Mouse (Mus musculus) hindbrain, embryonic 11.5 days (tissue): Measurements from ENCODE around the gene 1700011M02Rik. TPM values are rescaled to one million over a fixed set of nuclear protein-coding genes. Genes with fewer than 3 reads are reported as not detected.
"Not testable (repeated sequence)": the region's sequence is repeated elsewhere in the genome, so short reads cannot be mapped to it uniquely, and the experiment has no call there.

Experiments
- ATAC-seq: fragments of 200-750 bp; cut with Nextera tagmentation; 2 replicates; pipeline ENCODE4 v1.8.0; 2017; ENCODE audit warnings: mild to moderate bottlenecking, moderate TSS enrichment, moderate library complexity; ENCODE audit not compliant: low FRiP score
- DNase-seq: peaks from one replicate; pipeline ENCODE4 v3.0.0-alpha.2; 2015; ENCODE audit warnings: low spot score
- H3K27ac ChIP-seq: fragments of 300-500 bp; sonication (generic); 2 replicates; pipeline ENCODE4 v1.5.1; 2014; ENCODE audit warnings: mild to moderate bottlenecking, low read depth, low read length
- H3K27me3 ChIP-seq: fragments of 300-500 bp; sonication (generic); 2 replicates; pipeline ENCODE4 v1.6.1; 2014; ENCODE audit warnings: mild to moderate bottlenecking, low read length, moderate library complexity, mixed read lengths; ENCODE audit not compliant: control insufficient read depth, insufficient read depth
- H3K36me3 ChIP-seq: fragments of 300-500 bp; sonication (generic); 2 replicates; pipeline ENCODE4 v1.6.1; 2014; ENCODE audit warnings: mild to moderate bottlenecking, low read length, moderate library complexity, mixed read lengths; ENCODE audit not compliant: control insufficient read depth, insufficient read depth
- H3K4me1 ChIP-seq: fragments of 300-500 bp; sonication (generic); replicated peaks from 2 replicates; pipeline ENCODE4 v1.6.1; 2014; ENCODE audit warnings: low read length, mixed read lengths; ENCODE audit not compliant: control insufficient read depth, insufficient read depth
- H3K4me2 ChIP-seq: fragments of 300-500 bp; sonication (generic); replicated peaks from 2 replicates; pipeline ENCODE4 v1.6.1; 2014; ENCODE audit warnings: mild to moderate bottlenecking, low read depth, low read length
- H3K4me3 ChIP-seq: fragments of 300-500 bp; sonication (generic); 2 replicates; pipeline ENCODE4 v1.5.1; 2014; ENCODE audit warnings: low read depth, low read length
- H3K9ac ChIP-seq: fragments of 300-500 bp; sonication (generic); 2 replicates; pipeline ENCODE4 v1.6.1; 2014; ENCODE audit warnings: low read depth, low read length
- H3K9me3 ChIP-seq: fragments of 300-500 bp; sonication (generic); 2 replicates; pipeline ENCODE4 v1.6.1; 2016; ENCODE audit warnings: low read length; ENCODE audit not compliant: control insufficient read depth
- WGBS: fragments of 180-500 bp; shearing (Covaris S2); extraction: QIAGEN DNeasy Blood & Tissue Kit; methylation state at CpG from one replicate; pipeline ENCODE4 v1.1.7; 2014; 5-methylcytosine and 5-hydroxymethylcytosine counted together
- polyA plus RNA-seq: library from polyadenylated mRNA; unstranded; fragments of >200 nt; fragmentation: Nextera tagmentation; extraction: Ambion mirVana; gene quantifications from 2 replicates; pipeline ENCODE4 v1.2.1, GENCODE M21; 2014

Gene 1700011M02Rik
- polyA plus RNA-seq = not detected in 2 replicates

DNA sequence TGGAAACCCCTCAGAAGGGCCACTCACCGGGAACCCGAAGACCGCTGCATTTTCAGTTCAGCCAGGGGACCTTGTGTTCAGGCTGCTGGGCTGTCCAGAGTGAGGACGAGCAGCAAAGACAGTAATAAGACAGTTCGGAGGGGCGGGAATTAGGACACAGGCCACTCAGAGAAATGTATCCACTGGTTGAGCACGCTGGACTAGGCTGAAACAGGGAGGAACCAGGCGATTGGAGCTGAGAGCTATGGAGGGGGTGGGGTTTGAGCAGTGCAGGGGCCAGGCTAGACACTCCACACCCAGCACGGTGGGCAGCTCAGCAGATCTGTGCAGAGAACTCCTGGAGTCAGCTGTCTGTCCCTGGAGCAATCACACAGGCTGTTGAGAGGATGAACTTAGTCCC is at the start of gene 1700011M02Rik, which contains the start of gene Dmrtc1a:
TSS of gene 1700011M02Rik (plus strand) at position 319 of the 400 bp plus-strand sequence.
TSS of gene Dmrtc1a (minus strand) at position 101 of the 400 bp plus-strand sequence.
- H3K9me3 ChIP-seq, DNase-seq, H3K36me3 ChIP-seq, H3K4me1 ChIP-seq, H3K4me3 ChIP-seq, ATAC-seq, H3K27ac ChIP-seq, H3K9ac ChIP-seq, H3K4me2 ChIP-seq, H3K27me3 ChIP-seq: not testable (repeated sequence)
- 83% methylated on average over 4 of the region's 9 CpGs for WGBS

DNA sequence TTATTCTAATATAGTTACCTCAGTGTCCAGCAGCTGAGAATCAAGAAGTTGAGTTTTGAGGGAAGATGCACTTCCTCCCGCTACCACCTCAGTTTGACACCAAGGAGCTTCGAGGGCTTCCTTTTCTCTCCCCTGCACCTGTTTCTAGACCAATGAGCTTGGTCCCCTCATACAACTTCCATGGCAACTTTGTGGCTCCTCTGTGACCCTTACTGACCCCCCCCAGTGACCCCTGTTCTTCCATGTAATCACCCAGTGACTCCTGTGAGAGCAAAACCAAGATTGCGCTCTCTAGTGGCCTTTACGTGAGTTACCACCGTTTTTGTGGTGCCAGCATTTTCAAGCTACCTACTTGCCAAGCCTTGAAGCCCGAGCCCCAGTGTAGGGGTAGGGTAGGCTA is 40.8 kb upstream of the 1700011M02Rik start, which contains the start of gene 1700031F05Rik:
TSS of gene 1700031F05Rik (minus strand) at position 101 of the 400 bp plus-strand sequence.
- DNase-seq = no peak
- H3K27me3 ChIP-seq = no peaks in the 10 kb centered on the region
- H3K4me3 ChIP-seq = no peak within 1 kb of the TSS
- no peaks in the 10 kb centered on the region for H3K4me1 ChIP-seq
- no peak for ATAC-seq
- H3K36me3 ChIP-seq = no peaks in the 10 kb centered on the region
- 90% methylated on average over 6 of the region's 6 CpGs for WGBS
- no peak within 1 kb of the TSS for H3K4me2 ChIP-seq
- no peaks in the 10 kb centered on the region for H3K9me3 ChIP-seq
- no peak within 1 kb of the TSS for H3K27ac ChIP-seq
- no peak within 1 kb of the TSS for H3K9ac ChIP-seq

DNA sequence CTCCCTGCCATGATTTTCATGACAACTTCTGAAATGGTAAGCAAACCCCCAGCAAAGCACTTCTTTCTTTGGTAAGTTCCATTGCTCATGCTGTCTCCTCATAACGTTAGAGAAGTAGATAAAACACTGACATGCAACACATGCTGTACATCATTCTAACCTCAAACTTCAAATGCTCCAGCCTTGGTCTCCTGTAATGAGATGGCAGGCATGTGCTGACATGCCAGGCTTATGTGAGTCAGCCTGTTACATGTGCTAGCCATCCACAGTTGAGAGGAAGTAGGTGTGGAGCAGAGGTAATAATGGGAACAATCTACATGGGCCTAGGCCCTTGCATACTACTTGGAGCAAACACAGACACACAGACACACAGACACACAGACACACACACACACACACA is 6.1 kb downstream of the 1700011M02Rik start:
- H3K27ac ChIP-seq, H3K9ac ChIP-seq, H3K27me3 ChIP-seq, ATAC-seq, H3K4me2 ChIP-seq, H3K4me3 ChIP-seq, H3K9me3 ChIP-seq, H3K36me3 ChIP-seq, H3K4me1 ChIP-seq, DNase-seq: not testable (repeated sequence)
- WGBS = 65% methylated on average over 1 of the region's 1 CpGs

- H3K4me1 ChIP-seq, H3K27ac ChIP-seq, H3K36me3 ChIP-seq, H3K4me2 ChIP-seq, H3K27me3 ChIP-seq, H3K9me3 ChIP-seq, H3K4me3 ChIP-seq, H3K9ac ChIP-seq: not testable (repeated sequence)
- 25% methylated on average over 3 of the region's 4 CpGs for WGBS
- DNase-seq (peak; percentile 59), ATAC-seq (peak; percentile 47; the same call in 1 of the 2 replicates)
Observed at GRCm38 (mm10) chrX:102926707-102927106, 18.0 kb downstream of the 1700011M02Rik start.

GRCm38 (mm10) chrX:102928072-102928471 is 19.4 kb downstream of the 1700011M02Rik start, which contains the start of gene 1700018G05Rik:
Gene 1700018G05Rik, plus strand, starts transcription at chrX:102928372.
- H3K4me3 ChIP-seq, DNase-seq, H3K9me3 ChIP-seq, H3K36me3 ChIP-seq, H3K27me3 ChIP-seq, H3K9ac ChIP-seq, H3K4me1 ChIP-seq, H3K4me2 ChIP-seq, H3K27ac ChIP-seq, ATAC-seq: not testable (repeated sequence)
- WGBS = 85% methylated on average over 6 of the region's 6 CpGs

GRCm38 (mm10) chrX:102932992-102933570 is 24.4 kb downstream of the 1700011M02Rik start:
- Histone ChIP-seq H3K27me3 (peaks cover 9% of the 10 kb centered on the region), H3K27ac (no peak overlapping the region), H3K36me3 (no peaks in the 10 kb centered on the region), H3K4me3 (peak overlapping the region; percentile 57), H3K9me3 (no peaks in the 10 kb centered on the region), H3K4me1 (no peaks in the 10 kb centered on the region), H3K4me2 (peak overlapping the region; percentile 50), H3K9ac (peak overlapping the region; percentile 76)
- 54% methylated on average over 12 of the region's 12 CpGs for WGBS
- ATAC-seq (no peak; the same call in 1 of the 2 replicates), DNase-seq (peak; percentile 1)

GRCm38 (mm10) chrX:102933571-102934394 is 25.1 kb downstream of the 1700011M02Rik start:
- Histone ChIP-seq H3K27ac (no peak overlapping the region), H3K9me3 (no peaks in the 10 kb centered on the region), H3K27me3 (peaks cover 9% of the 10 kb centered on the region), H3K4me1 (no peaks in the 10 kb centered on the region), H3K4me2 (peak overlapping the region; percentile 50), H3K36me3 (no peaks in the 10 kb centered on the region), H3K4me3 (peak overlapping the region; percentile 57), H3K9ac (peak overlapping the region; percentile 76)
- ATAC-seq (peak; percentile 93), DNase-seq (peak; percentile 75)
- 20% methylated on average over 31 of the region's 68 CpGs for WGBS

GRCm38 (mm10) chrX:102934395-102934764 is 25.7 kb downstream of the 1700011M02Rik start:
- Histone ChIP-seq H3K4me1 (no peaks in the 10 kb centered on the region), H3K4me2 (peak overlapping the region; percentile 50; the same call in 1 of the 2 replicates), H3K27me3 (peaks cover 9% of the 10 kb centered on the region), H3K27ac (no peak overlapping the region), H3K9ac (no peak overlapping the region), H3K4me3 (peak overlapping the region; percentile 57; the same call in 1 of the 2 replicates), H3K36me3 (no peaks in the 10 kb centered on the region), H3K9me3 (no peaks in the 10 kb centered on the region)
- ATAC-seq = 0 out of 2 replicates have a peak, but pooled peaks have one; percentile 10
- no peak for DNase-seq
- 64% methylated on average over 8 of the region's 8 CpGs for WGBS
